Mouse (Mus musculus): ENCODE data around the gene Pign.

Pign gene

DNA sequence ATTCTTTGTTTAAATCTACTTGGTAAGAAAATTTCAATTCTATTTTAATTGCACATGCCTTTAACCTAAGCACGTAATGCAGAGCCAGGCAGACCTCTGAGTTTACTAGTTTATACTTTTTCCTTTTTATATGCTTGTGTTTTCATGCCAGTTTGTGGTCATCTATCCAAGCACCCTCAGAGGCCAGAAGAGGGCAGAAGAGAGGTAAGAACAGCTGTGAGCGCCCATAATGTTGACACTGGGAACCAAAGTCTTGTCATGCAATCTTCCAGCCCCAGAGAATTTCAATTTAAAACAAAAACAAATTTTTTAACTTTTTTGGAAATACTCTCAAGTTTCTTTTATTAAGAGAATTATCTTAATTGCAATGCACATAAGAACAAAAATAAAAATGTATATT, 99.7 kb downstream of the Pign start:
- no peak for DNase-seq (ENCODE audit: low spot score)

DNA sequence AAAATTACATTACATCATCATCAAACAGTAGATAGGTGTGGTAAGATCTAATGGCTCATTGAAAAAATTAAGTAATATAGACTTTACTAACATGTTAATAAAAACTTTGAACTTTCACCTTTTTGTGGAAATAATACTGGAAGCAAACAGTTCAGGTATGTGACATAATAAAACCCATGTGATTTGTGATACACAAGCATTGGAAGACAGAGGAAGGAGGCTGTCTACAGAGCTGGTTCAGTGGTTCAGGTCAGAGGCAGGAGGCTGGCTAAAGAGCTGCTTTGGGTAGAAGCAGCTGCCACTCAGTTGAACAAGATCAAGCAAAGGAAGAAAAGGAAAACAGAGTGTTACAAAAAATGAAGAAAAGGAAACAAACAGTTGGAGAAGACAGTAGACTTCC, 107.4 kb downstream of the Pign start:
- DNase-seq (ENCODE audit: low spot score): no peak

DNA sequence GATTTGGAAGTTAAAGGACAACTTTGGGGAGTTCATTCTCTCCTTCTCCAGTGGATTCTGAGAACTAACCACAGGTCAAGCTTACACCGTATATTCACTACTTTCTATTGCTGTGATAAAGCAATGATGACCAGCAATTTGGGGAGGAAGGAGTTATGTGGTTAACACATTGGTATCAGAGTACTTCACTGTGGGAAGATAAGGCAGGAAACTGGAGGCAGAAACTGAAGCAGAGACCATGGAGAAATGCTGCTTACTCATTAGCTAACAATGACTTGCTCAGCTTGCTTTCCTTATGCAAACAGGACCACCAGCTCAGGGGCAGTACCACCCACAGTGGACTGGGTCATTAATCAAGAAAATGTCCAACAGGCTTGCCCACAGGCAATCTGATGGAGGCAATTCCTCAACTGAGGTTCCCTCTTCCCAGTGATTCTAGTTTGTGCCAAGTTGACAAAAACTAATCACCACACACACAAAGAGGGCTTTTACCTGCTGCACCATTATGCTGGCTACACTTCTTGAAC, 108.2 kb downstream of the Pign start:
- no peak for DNase-seq (ENCODE audit: low spot score)

DNA sequence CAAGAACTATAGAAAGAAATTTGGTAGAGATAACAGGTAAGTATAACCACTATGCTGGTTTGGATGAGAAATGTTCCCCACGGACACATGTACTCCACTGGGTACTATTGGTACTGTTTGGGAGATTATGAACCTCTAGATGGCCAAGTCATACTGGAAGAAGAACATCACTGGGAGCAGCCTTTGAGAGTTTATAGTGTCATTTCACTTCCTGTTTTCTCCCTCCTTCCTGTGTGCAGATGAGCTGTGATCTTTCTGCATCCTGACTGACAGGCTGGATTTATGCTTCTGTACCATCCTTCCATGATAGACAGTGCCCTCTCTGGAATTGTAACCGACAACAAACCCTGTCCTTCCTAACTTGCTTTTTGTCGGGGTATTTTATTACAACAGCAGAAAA, 110.3 kb downstream of the Pign start:
- no peak for DNase-seq (ENCODE audit: low spot score)

DNA sequence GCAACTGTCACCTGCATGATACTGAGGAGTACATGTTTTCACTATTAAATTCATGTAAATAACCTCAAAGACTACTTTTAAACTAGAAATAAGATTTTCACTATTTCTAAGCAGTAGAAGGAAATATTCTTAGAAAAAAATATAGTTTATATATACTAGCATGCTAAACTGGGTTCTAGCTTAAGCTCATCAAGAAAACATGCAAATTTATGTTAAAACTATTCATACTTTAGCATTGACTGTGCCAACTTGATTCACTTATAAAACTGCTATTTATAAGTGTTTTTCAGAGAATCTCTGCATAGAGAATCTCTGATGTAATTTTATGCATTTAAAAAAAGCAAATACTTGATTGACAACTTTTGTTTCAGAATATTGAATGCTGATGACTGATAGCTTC, 113.3 kb downstream of the Pign start:
- DNase-seq (ENCODE audit: low spot score): no peak

DNA sequence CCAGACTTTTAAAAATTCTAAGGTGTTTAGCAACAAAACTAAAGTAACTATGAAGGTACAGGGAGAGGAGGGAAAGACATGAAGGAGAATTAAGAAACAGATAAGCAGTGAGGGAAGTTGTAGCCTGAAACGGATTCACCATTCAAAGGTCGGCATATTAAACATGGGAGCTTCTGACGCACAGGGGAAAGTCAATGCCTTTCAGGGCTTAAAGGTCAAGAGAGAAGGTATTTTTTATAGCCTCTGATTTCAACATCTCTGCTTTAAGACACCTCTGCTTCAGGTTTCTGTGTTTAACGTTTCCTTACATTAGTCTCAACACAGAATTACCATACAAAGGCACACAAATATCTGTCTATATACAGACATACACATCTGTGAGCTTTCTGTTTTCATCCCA, 113.8 kb downstream of the Pign start:
- no peak for DNase-seq (ENCODE audit: low spot score)

DNA sequence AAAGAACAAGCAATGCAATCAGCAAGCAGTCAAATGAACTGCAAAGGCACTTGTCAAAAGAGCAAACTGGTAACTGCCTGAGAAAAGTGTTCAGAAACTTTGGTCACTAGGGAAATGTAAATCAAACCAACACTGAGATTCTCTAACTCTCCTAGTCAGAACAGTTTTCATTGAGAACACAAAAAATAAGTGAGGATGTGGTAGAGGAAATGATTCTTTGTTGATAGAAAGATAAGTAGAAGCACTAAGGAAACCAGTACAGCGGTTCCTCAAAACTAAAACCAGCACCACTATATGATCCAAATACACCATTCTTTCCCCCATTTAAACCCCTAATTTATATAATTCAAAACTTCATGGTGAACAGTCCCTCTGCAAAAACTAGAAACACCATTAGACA, 120.4 kb downstream of the Pign start:
- no peak for DNase-seq (ENCODE audit: low spot score)

DNA sequence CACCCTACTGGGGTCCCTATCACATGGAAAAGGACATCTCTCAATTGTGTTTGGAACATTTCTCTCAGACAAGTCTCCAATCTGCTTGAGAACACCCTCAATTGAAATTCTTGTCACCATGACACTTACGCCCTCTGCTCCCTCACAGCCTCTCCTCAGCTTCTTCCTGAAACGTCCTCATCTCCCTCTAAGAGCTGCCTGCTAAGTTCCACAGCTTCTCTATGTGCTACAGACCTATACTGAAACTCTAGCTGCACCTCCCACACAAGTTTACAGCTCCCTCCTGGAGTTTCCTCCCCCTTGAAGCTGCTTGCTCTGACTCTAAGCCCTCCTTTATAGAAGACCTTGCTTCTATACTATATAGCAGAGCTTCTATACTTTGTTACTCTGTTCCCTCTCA, 139.7 kb downstream of the Pign start:
- no peak for DNase-seq (ENCODE audit: low spot score)

DNA sequence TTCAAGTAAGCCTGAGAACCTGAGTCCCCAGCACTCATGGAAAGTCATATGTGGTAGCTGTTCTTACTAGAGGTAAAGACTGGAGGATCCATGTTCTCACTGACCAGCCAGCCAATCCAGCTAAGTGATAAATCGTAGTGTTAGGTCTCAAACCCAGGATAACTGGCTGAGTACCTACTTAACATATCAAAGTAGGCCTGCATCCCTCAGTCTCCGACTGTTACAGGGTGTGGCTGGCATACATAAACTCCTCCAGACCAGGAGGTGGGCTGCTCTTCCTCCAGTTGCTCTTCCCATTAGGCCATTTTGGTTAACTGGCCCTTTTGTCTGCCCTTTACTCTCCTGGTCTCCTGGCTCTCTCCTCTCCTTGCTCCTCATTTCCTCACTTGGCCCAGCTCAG, 141.2 kb downstream of the Pign start:
- no peak for DNase-seq (ENCODE audit: low spot score)

DNA sequence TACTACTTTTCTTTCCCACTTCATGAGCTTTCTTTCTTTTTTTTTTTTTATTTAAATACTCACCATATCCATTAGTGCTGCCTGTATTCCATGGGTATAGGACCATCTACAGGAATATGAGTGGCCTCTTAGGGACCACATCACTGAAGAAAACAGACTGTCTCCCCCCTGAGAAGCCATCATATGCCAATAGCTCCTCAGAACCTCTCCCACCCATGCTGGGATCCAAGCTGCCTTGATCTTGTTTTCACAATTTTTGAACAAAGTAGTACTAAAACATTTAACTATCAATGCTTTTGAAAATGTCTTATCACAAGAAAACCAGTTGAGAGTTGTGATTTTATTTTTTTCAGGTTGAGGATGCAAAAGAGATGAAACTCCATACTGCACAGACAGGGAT, 145.4 kb downstream of the Pign start:
- DNase-seq (ENCODE audit: low spot score): no peak

DNA sequence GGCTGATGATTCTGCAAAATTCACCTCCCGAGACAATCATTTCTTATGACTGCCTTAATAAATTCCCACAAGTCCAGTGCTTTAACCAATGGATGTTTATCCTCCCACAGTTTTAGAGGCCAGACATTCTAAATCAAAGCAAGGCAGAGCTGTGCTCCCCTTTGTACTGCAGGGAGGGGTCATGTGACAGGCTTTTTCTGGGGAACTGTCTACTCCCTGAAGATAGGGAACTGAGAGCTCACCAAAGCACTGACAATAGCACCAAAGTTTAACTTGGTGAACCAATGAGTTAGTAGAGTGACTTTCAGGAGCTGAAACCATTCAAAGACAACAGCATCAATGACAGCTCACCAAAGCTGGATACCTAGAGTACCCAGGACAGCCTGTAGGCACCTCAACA, 156.4 kb downstream of the Pign start:
- DNase-seq (ENCODE audit: low spot score): no peak

DNA sequence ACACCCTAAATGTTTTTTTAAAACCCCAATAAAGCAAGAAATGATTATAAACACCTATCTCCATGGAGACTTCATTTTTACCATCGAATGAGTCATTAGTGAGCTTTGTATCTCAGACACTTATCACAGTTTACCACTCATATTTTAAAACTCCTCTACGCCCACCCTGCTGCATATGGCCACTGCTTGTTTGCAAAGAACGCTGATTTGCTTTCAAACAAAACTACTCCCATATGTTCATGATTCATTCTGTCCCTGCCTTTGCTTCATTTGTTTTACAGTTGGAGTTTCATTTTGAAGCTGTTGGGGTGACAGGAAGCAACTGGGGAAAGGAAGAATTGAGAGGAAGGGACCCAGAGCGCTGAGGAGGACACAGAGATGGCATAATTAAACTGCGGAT, 170.9 kb downstream of the Pign start:
- no peak for DNase-seq (ENCODE audit: low spot score)

DNA sequence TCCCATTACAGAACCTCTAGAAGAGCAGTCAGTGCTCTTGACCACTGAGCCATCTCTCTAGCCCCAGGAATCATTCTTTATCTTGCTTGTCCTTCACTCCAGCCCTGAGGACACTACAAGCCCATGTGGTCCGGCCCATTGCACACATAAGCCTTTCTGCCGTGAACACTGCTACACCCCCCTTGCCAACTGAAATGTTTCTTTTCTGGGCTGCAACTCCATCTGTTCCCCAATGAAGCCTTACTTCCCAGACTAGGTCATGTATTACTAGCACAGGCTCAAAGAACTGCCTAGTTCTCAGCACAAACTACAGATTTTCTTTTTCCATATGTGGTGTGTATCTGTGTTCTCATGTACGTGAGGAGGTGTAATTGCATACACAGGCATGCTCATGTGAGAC, 174.0 kb downstream of the Pign start:
- no peak for DNase-seq (ENCODE audit: low spot score)

DNA sequence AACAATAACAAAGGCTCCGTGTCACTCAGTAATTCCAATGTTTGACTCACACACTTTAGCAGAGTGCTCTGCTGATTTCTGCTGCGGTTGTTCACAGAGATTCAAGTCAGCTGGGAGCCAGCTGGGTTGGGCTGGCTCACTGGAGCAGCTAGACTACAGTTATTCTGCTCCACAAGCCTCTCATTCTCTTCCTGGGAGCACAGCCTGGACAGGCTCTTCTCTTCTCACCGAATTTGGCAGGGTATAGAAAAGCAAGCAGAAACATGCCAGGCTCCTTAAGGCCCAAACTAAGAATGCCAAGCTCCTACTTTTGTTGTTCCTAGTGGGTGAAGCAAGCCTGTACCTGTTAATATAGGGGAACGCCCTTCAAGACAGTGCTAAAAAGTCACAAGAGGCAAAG, 176.4 kb downstream of the Pign start:
- no peak for DNase-seq (ENCODE audit: low spot score)

Measured in ovary, postnatal 14 days (tissue).